Mouse (Mus musculus) right cerebral cortex, postnatal 36 days (tissue): ENCODE results near the gene Rps3.

ENCODE experiments used
- DNase-seq, 2 experiments: peaks; one replicate each; pipeline ENCODE4 v3.0.0; 2022; ENCODE audit warnings: low spot score in 2 of 2, mixed read lengths in 1 of 2

The Rps3 gene

GRCm38 (mm10) chr7:99443164-99443563 lies 40.4 kb downstream of the Rps3 start:
- no peak for DNase-seq

- no peak for DNase-seq
These were observed 41.9 kb downstream of the Rps3 start for GRCm38 (mm10) chr7:99441534-99442072.

- DNase-seq, result no peak
These were observed 44.7 kb downstream of the Rps3 start for GRCm38 (mm10) chr7:99438881-99439280.

DNA sequence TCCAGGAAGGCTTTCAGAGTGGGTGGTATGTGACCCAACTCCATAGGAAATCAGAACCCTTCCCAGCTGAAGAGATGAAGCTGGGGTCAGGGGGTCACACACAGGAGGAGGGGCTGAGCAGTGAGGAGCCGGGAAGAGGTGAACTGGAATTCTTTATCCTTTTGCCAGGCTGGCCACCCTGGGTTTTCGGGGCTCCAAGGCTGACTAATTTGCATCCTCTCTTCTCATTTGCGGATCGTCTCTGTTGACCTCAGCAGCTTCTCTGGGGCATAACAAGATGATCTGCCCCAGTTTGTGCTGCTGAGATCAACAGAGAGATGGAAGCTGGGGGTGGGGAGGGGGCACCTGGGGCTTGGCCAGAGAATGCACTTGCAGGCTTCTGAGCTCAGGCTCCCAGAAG lies 47.0 kb downstream of the Rps3 start:
- DNase-seq, result no peak

DNA sequence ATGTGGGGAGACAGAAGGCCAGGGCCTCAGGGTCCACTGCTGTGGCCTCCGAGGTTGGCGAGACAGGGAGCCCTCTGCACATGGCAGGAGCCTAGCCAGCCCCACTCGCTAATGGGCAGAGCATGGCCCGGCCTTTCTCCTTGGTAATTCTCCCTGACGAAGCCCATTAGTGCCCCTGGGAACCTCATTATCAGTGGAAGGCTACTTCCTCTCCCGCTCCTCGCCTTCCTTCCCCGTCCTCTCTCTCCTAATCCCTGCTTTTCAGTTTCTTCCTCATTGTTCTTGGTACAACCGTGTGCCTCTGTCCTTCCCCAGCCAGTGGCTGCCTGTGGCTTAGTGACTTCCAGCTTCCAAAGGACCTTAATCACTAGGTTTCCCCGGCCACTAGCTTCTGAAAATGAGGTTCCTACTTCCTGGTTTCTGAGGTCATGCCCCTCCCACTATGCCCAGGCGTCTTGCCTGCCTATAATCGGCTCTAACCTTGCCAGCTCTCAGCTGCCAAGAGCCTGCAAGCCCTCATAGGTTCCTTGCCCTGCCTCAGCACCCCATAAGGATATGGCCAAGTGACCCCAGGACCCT lies 48.8 kb downstream of the Rps3 start:
- no peak for DNase-seq

DNA sequence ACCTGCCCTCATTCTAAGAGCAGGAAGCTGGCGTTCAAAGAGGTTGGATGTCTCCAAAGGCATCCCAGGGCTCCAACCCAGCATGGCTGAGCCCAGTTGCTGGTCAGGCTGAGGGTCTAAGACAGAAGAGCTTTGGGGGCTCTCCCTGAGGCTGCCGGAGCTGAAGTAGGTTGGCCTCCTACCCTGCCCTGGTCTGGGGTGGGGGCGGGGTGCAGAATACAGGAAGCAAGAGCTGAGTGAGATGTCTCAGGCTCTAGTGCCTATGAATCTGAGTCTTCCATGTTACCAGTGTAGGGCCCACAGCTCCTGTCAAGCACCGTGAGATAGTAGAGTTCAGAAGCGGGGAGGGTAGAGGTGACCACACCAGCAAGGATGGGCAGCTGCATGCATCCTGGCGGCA lies 50.7 kb downstream of the Rps3 start:
- DNase-seq, result no peak

- peak; percentile 29 to 67 for DNase-seq
These were observed 51.3 kb downstream of the Rps3 start for GRCm38 (mm10) chr7:99432248-99432647.

DNA sequence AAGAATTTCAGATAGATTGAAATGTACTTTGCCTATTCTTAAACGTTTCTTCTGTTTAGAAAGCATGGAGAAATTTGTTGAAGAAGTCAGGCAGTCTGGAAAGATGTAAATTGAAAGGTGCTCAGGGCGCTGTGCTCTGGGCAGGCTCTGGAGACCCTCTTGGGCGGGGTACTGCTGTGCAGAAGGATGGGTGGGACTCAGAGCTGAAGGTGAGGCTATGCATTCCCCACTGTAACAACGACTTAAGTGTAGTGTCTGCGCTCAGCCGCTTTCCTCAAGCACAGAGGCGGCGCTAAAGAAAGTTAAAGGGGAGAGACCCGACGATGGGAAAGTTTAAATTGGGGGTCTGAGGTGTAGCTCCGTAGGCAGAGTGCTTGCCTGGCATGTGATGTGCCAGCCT lies 53.3 kb downstream of the Rps3 start:
- DNase-seq, result no peak

DNA sequence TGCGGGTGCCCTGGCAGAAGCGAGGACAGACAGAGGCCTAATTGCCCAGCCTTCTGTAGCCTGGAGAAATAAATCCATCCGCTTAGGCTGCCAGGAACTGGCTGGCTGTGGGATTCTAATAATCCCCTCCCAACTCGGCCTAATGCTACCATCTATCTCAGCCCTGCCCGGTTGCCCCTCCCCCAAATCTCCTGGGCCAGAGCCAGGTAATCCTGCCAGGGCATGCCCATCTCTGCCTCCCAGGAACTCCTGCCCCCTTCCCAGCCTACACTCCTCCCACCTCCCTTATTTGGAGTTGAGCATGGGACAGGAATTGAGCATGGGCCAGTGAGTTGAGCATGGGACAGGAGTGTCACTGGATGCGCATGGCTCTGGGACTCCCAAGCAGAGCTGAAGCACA lies 53.8 kb downstream of the Rps3 start:
- no peak for DNase-seq

DNA sequence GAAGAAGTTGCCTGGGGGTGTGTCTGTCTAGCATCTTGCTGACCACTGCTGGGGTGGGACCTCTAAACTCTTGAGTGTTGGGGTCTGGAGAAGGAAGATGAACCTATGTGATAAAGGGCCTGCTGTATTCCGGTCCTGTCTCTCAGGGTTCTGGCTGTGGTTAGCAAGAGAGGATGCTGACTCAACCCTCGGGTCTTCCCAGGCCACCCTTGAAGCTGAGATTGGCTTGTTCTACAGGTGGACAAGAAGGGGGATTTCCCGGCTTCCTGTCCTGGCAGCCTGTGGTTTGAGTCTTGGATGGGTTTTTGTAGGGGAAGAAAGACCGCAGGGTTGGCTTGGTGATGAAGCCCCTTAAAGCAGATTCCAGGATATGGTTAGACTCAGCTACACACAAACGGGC lies 54.7 kb downstream of the Rps3 start:
- DNase-seq, result no peak

- no peak for DNase-seq
These were observed 55.6 kb downstream of the Rps3 start for GRCm38 (mm10) chr7:99427987-99428386.
